Mouse (Mus musculus) limb, embryonic 12.5 days (tissue): Measurements from ENCODE around the gene Fam208b. TPM values are rescaled to one million over a fixed set of nuclear protein-coding genes. Genes with fewer than 3 reads are reported as not detected.
"Not testable (repeated sequence)": the region's sequence is repeated elsewhere in the genome, so short reads cannot be mapped to it uniquely, and the experiment has no call there.

ENCODE experiments used
- ATAC-seq: fragments of 200-750 bp; cut with Nextera tagmentation; 2 replicates; pipeline ENCODE4 v1.8.0; 2017; ENCODE audit warnings: low read depth, moderate TSS enrichment; ENCODE audit not compliant: insufficient number of reproducible peaks, insufficient read depth, low FRiP score, low TSS enrichment
- H3K27ac ChIP-seq: fragments of 300-500 bp; sonication (generic); 2 replicates; pipeline ENCODE4 v1.5.1; 2016; ENCODE audit warnings: mild to moderate bottlenecking, moderate library complexity
- H3K27me3 ChIP-seq: fragments of 300-500 bp; sonication (generic); 2 replicates; pipeline ENCODE4 v1.6.1; 2016; ENCODE audit warnings: mild to moderate bottlenecking, moderate library complexity
- H3K36me3 ChIP-seq: fragments of 300-500 bp; sonication (generic); 2 replicates; pipeline ENCODE4 v1.6.1; 2016; ENCODE audit warnings: mild to moderate bottlenecking, moderate library complexity
- H3K4me1 ChIP-seq: fragments of 300-500 bp; sonication (generic); replicated peaks from 2 replicates; pipeline ENCODE4 v1.6.1; 2016
- H3K4me2 ChIP-seq: fragments of 300-500 bp; sonication (generic); 2 replicates; pipeline ENCODE4 v1.6.1; 2016; ENCODE audit warnings: mild to moderate bottlenecking, moderate library complexity
- H3K4me3 ChIP-seq: fragments of 300-500 bp; sonication (generic); replicated peaks from 2 replicates; pipeline ENCODE4 v1.5.1; 2016; ENCODE audit warnings: mild to moderate bottlenecking
- H3K9ac ChIP-seq: fragments of 300-500 bp; sonication (generic); replicated peaks from 2 replicates; pipeline ENCODE4 v1.6.1; 2016; ENCODE audit warnings: mild to moderate bottlenecking, moderate library complexity
- H3K9me3 ChIP-seq: fragments of 300-500 bp; sonication (generic); 2 replicates; pipeline ENCODE4 v1.6.1; 2016; ENCODE audit warnings: mild to moderate bottlenecking, moderate library complexity
- whole genome bisulfite sequencing: fragments of 180-500 bp; shearing (Covaris S2); methylation state at CpG from one replicate; pipeline ENCODE4 v1.1.7; 2016; 5-methylcytosine and 5-hydroxymethylcytosine counted together
- polyA plus RNA-seq: library from polyadenylated mRNA; unstranded; fragments of >200 nt; fragmentation: Nextera tagmentation; extraction: Ambion mirVana; gene quantifications from 2 replicates; pipeline ENCODE4 v1.2.1, GENCODE M21; 2016

The Fam208b gene
- polyA plus RNA-seq, 1 experiment from 2014 or later = 28.3 TPM

DNA sequence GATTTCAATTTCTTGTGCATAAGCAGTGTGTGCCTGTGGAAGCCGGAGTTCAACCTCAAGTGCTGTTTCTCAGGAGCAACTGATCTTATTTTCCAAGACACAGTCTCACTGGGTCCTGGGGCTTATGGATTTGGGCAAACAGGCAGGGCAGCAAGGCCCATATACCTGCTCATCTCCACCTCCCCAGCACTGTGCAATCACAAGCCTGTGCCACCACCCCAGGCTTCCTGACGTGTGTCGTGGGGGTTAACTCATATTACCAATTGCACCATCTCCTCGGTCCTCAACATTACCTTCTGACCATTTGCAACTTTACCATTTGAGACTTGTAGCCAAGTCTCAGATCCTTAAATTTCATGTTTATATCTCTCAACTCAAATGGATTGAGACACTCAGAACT lies 76.8 kb downstream of the Fam208b start:
- no peaks in the 10 kb centered on the region for H3K36me3 ChIP-seq
- no peaks in the 10 kb centered on the region for H3K27me3 ChIP-seq
- H3K9ac ChIP-seq = no peak overlapping the region
- no peak for ATAC-seq
- no peak overlapping the region for H3K4me2 ChIP-seq
- peaks cover 4% of the 10 kb centered on the region for H3K4me1 ChIP-seq
- no peak overlapping the region for H3K4me3 ChIP-seq
- H3K9me3 ChIP-seq = peaks cover 15% of the 10 kb centered on the region
- no peak overlapping the region for H3K27ac ChIP-seq
- WGBS = 91% methylated on average over 4 of the region's 4 CpGs

DNA sequence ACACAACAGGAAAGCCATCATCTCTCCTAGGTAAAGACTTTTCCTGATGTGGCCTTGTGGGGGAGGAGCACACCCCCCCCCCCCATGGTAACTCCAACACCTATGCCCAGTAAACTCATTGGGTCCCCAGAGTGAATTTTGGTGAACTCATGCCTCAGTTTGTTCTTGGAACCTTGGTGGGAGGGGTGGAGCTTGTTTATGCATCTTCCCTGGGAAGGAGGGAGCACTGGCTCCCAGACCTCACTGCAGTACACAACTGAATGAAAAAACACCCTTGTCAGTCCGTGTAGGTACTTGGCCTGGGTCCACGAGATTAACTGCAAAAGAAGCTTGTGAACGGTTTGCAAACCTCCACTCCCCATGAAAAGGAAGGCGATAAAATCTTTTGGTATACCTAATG lies 78.5 kb downstream of the Fam208b start:
- Histone ChIP-seq H3K9ac (no peak overlapping the region), H3K4me3 (no peak overlapping the region), H3K27me3 (no peaks in the 10 kb centered on the region), H3K4me2 (no peak overlapping the region), H3K27ac (no peak overlapping the region), H3K36me3 (no peaks in the 10 kb centered on the region), H3K4me1 (peaks cover 4% of the 10 kb centered on the region), H3K9me3 (peaks cover 15% of the 10 kb centered on the region)
- no peak for ATAC-seq
- WGBS = 73% methylated on average over 4 of the region's 4 CpGs

DNA sequence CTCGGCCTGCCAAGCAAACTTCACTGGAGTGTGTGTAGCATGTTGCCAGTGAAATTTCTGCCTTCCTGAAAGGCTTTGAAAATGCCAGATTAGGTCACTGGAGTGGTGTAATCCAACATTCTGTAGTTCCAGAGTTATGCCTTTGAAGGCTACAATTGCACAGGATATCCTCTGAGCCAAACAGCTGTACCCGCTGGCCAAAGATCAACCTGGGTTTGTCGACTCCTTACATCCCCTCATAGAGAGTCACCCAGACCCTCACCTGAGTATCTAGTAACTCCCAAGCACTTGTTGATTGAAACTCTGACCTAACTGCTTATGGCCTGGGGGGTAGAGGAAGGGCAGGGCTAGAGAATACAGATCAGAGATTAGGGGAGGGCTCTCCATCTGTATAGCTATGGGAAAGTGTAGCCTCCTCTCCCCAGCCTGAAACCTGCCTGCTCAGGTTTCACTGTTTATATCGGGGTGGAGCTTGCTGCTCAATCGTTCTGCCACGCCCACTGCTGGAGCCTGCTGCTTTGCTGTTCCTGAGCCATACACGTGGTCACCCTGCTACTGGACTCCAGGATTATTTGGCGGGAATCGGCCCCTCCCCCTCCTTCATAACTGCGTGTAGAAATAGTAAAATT lies 79.1 kb downstream of the Fam208b start:
- H3K27ac ChIP-seq = no peak overlapping the region

DNA sequence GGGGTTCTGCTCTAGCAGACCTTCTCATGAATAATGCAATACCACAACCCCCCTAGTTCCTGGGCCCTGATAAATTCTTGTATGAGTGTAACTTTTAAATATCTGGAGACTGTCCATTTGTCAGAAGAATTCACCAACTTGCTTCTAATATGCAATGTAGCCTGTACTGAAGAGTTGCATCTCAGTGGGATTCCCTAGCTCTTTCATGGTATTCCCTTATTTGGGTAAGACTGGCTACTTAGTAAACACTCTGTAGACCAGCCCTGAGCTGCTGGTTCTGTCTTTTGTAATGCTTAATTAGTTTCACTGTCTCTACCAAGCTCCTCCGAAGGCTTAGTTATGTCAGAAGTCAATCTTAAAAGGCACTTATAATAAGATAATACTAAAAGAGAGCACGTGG lies 79.7 kb downstream of the Fam208b start:
- WGBS = 81% methylated on average over 2 of the region's 2 CpGs
- H3K9ac ChIP-seq, H3K4me1 ChIP-seq, ATAC-seq, H3K4me3 ChIP-seq, H3K27ac ChIP-seq, H3K36me3 ChIP-seq, H3K4me2 ChIP-seq, H3K27me3 ChIP-seq: not testable (repeated sequence)
- peaks cover 10% of the 10 kb centered on the region for H3K9me3 ChIP-seq

More for the DNA sequence above, 79.1 kb downstream of the Fam208b start:
- no peaks in the 10 kb centered on the region for H3K4me1 ChIP-seq
- no peak overlapping the region for H3K9ac ChIP-seq
- no peak overlapping the region for H3K4me2 ChIP-seq
- peak; percentile 32; the same call in 1 of the 2 replicates for ATAC-seq
- 61% methylated on average over 10 of the region's 10 CpGs for WGBS
- no peaks in the 10 kb centered on the region for H3K36me3 ChIP-seq
- peaks cover 15% of the 10 kb centered on the region for H3K9me3 ChIP-seq
- no peak overlapping the region for H3K4me3 ChIP-seq
- no peaks in the 10 kb centered on the region for H3K27me3 ChIP-seq

DNA sequence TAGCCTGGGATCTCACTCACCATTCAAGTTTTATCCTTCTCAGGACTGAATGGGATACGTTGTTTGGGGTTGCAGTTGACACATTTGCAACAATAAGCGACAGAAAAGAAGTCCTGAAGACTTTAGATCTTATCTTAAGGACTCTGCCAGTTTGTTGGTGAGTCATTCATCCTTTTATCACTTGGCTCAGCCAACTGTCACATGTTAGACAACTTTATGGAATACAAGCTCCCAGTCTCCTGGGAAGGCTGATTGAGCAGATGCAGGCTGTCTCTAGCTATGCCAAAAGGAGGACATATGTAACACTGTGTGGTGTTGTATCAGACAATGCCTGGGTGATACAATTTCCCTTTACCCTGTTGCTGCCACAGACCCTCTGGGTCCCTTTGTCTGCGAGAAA lies 80.5 kb downstream of the Fam208b start:
- no peak overlapping the region for H3K4me3 ChIP-seq
- ATAC-seq = no peak

DNA sequence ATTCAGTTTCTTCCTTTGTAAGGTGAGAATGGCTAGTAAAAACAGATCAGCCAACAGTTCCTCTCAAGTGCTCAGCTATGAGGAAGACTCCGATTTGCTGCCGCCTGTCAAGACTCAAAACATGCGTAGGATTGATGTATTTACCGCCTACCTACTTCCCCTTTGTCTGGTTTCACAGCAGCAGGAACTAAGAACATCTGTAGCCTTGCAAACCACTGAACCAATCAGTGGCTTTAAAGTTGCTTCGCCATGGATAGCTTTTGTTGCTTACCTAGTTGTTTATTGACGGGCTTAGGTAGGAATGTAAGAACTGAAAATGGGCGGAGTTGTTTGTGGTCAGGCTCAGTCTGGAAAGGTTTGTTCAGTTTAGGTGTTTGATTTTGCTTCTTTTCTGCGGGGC lies 84.6 kb downstream of the Fam208b start:
- ATAC-seq = no peak
- 83% methylated on average over 8 of the region's 8 CpGs for WGBS
- no peaks in the 10 kb centered on the region for H3K27me3 ChIP-seq
- H3K4me1 ChIP-seq = no peaks in the 10 kb centered on the region
- no peak overlapping the region for H3K9ac ChIP-seq
- no peak overlapping the region for H3K4me2 ChIP-seq
- H3K27ac ChIP-seq = no peak overlapping the region
- 0 out of 2 replicates have a peak, but pooled peaks cover 1% of the 10 kb centered on the region for H3K9me3 ChIP-seq
- no peaks in the 10 kb centered on the region for H3K36me3 ChIP-seq
- no peak overlapping the region for H3K4me3 ChIP-seq

More for the DNA sequence above, 80.5 kb downstream of the Fam208b start:
- WGBS = 64% methylated on average over 3 of the region's 3 CpGs
- Histone ChIP-seq H3K4me1 (no peaks in the 10 kb centered on the region), H3K36me3 (no peaks in the 10 kb centered on the region), H3K4me2 (no peak overlapping the region), H3K9ac (no peak overlapping the region), H3K27ac (no peak overlapping the region), H3K27me3 (no peaks in the 10 kb centered on the region), H3K9me3 (0 out of 2 replicates have a peak, but pooled peaks cover 9% of the 10 kb centered on the region)

DNA sequence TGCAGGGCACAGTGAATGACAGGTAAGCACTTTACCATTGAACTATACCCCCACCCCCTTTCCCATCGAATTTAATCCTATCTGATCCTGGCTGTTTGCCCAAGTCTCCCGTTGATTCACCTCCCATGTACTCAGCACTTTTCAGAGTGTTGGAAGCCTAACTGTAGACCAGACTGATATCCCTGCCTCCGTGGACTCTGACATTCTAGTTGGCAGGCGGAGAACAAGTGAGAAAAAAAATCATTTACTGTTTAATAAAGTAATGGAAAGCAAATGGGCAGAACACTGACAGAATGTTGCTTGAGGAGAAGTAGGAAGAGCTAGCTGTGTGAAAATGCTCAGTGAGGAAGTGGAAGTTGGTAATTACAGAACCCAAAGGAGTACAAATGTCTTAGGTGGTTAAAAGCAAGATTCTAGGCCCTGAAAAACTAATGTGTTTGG lies 85.3 kb downstream of the Fam208b start:
- no peaks in the 10 kb centered on the region for H3K9me3 ChIP-seq
- 72% methylated on average over 4 of the region's 4 CpGs for WGBS
- no peaks in the 10 kb centered on the region for H3K27me3 ChIP-seq
- H3K4me3 ChIP-seq = no peak overlapping the region
- no peak for ATAC-seq
- H3K4me1 ChIP-seq = no peaks in the 10 kb centered on the region
- H3K27ac ChIP-seq = no peak overlapping the region
- H3K4me2 ChIP-seq = no peak overlapping the region
- H3K9ac ChIP-seq = no peak overlapping the region
- H3K36me3 ChIP-seq = no peaks in the 10 kb centered on the region

DNA sequence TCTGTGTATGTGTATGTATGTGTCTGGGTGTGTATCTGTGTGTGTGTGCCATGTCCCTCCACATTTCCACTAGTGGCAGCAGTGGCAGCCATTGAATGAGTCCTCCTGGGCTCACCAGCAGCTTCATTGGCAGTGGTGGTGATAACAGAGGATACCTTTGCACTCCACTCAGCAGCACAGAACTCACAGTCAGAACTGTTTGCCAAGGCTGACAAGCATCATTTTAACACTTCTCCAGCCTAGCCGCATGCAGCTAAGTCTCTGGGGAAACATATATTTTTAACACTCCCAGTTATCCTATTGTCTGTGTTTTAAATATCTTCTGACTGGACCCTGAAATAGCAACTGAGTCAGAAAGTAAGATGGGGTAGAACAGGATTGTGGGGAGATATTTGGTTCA lies 87.0 kb downstream of the Fam208b start:
- ATAC-seq = no peak
- Histone ChIP-seq H3K9me3 (no peaks in the 10 kb centered on the region), H3K4me2 (no peak overlapping the region), H3K9ac (no peak overlapping the region), H3K4me3 (no peak overlapping the region), H3K27me3 (no peaks in the 10 kb centered on the region), H3K27ac (no peak overlapping the region), H3K4me1 (no peaks in the 10 kb centered on the region), H3K36me3 (no peaks in the 10 kb centered on the region)
- 77% methylated on average over 1 of the region's 1 CpGs for WGBS

DNA sequence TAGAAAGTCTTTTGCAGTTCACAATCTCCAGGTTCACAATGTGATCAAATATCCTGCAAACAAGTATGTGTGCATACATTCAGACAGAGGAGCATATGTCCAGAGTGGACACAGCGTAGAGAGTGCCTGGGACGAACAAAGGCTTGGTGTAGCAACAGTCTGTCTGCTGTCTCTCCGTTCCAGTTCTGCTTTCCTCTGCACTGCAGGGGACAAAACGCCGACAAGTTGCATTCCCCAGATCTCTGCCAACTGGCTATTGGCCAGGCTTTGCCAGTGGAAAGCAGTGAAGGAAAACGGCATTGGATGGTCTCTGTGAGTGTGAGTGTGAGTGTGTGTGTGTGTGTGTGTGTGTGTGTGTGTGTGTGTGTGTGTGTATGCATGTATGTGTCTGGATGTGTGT lies 87.4 kb downstream of the Fam208b start:
- H3K27me3 ChIP-seq = no peaks in the 10 kb centered on the region
- H3K9ac ChIP-seq = no peak overlapping the region
- ATAC-seq = no peak
- no peak overlapping the region for H3K4me2 ChIP-seq
- H3K27ac ChIP-seq = no peak overlapping the region
- no peaks in the 10 kb centered on the region for H3K4me1 ChIP-seq
- WGBS = 74% methylated on average over 6 of the region's 6 CpGs
- no peaks in the 10 kb centered on the region for H3K9me3 ChIP-seq
- no peaks in the 10 kb centered on the region for H3K36me3 ChIP-seq
- no peak overlapping the region for H3K4me3 ChIP-seq

DNA sequence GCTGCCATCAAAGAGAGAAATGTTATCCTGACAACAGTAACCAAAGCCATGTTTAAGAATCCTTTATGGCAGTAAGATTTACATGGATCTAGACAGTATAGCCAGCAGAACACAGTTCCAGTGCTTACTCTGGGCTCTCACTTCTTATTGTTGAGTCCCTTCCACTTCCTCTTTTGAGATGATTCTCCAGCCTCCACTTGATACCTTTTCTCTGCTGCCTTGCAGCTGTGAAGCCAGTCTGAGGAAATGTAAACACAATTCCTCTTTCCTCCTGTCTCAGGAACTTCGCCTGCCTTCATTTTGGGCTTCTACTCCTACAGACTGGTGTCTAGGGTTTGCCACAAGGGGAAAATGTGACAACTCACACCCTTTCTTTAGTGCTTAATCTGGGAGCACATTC lies 90.9 kb downstream of the Fam208b start:
- 39% methylated on average over 1 of the region's 1 CpGs for WGBS
- H3K4me2 ChIP-seq, H3K36me3 ChIP-seq, H3K27me3 ChIP-seq, H3K27ac ChIP-seq, H3K4me3 ChIP-seq, H3K9me3 ChIP-seq, ATAC-seq, H3K4me1 ChIP-seq, H3K9ac ChIP-seq: not testable (repeated sequence)

DNA sequence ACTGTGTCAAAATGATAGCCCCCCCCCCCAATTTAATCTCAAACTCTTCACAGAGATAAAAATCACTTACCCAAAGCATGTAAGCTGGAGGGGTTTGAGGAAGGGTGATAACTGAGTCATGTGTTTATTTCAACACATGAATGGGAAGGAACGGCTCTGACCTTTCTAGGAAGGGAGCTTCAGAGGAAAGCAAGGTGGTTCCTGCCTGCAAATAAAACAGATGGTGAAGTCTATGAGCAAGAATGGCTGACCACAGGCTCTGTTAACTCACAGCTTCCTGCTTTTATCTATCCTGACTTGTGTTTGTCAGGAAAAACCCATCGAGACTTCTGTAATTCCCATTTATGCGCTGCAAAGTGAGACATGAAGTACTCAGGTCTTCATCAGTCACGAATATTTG lies 91.6 kb downstream of the Fam208b start:
- not testable (repeated sequence) for H3K27ac ChIP-seq, ATAC-seq, H3K36me3 ChIP-seq, H3K9me3 ChIP-seq, H3K27me3 ChIP-seq, H3K4me1 ChIP-seq, H3K4me2 ChIP-seq, H3K9ac ChIP-seq, H3K4me3 ChIP-seq
- 76% methylated on average over 4 of the region's 4 CpGs for WGBS
